Mouse (Mus musculus): ENCODE measurements around the gene Gja4. TPM values are rescaled to one million over a fixed set of nuclear protein-coding genes. Genes with fewer than 3 reads are reported as not detected.

Gja4 gene
- total and polyA plus RNA-seq, 3 experiments: not detected

DNA sequence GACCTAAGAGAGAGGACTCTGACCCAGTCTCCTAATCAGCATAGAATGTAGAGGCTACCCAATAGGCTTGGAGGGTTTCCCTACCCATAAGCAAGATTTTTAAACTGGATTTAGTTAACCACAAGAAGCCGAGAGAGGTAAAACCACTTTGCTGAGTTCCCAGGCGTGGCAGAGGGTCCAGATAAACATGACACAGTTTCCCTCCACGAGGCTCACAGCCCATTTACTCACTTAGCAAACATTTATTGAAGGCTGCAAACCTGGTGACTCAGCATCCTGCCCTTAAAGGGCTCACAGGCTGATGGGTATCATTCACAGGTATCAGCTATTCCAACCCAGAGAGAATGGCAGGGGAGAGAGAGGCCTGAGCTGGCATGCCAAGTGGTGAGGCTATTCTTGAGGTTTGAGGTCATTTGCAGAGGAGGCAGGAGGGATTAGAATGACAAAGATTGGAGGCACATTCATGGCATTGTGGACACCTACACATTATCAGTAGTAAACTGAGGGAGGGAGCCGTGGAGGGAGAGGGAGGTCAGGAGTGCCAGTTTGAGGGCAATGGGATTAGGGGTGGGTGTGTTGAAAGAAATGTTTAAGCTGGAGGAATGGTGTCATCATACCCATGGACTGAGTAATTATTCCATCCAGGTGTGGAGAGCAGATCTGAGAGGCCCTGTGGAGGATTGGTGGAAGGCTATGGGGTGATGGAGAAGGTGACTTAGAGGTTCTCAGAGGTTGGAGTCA lies 35.9 kb upstream of the Gja4 start:
- no peak for DNase-seq (ENCODE audit: low read depth, low spot score)
- Histone ChIP-seq H3K27me3 (ENCODE audit: control insufficient read depth in 1 of 2, insufficient read depth in 2 of 2, low read length in 2 of 2) (no peaks in the 10 kb centered on the region; a peak in 1 of 4 replicates), H3K27ac (ENCODE audit: control insufficient read depth, low read depth, low read length) (no peak overlapping the region), H3K4me1 (ENCODE audit: control insufficient read depth in 1 of 2, insufficient read depth in 2 of 2, low read length in 2 of 2) (no peaks in the 10 kb centered on the region), H3K4me3 (ENCODE audit: control insufficient read depth in 1 of 2, insufficient read depth in 1 of 2, low read depth in 2 of 2, low read length in 2 of 2) (no peak overlapping the region), H3K9me3 (replicated peaks; ENCODE audit: insufficient read depth, low read length) (no peaks in the 10 kb centered on the region), H3K79me2 (ENCODE audit: control insufficient read depth, insufficient read depth, low read length, poor library complexity) (no peaks in the 10 kb centered on the region), H3K9ac (ENCODE audit: control insufficient read depth, low read depth, low read length, poor library complexity, severe bottlenecking) (no peak overlapping the region), H3K36me3 (ENCODE audit: control insufficient read depth in 1 of 2, insufficient read depth in 2 of 2, low read length in 2 of 2) (no peaks in the 10 kb centered on the region)
- TF ChIP-seq NELFE (IDR thresholded peaks at IDR 0.05; ENCODE audit: low read depth, low read length): no peak

DNA sequence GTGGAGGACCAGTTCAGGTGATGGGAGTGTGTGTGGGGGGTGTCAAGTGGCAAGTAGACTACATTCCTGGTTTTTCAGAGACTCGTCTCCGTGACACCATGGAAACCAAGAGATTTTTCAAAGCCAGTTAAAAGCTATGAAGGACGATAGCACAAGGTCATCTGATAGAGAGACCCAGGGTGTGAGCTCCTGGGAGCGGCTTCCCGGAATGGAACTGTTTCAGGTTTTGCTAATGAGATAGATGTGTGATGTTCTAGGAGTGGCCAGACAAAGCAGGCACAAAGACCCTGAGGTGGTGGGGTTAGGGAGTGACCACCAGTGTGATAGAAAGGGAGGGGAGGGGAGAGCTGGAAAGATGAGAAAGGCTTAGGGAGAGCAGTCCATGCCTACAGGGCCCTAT lies 31.2 kb upstream of the Gja4 start:
- no peaks in the 10 kb centered on the region for H3K79me2 ChIP-seq (ENCODE audit: control insufficient read depth, insufficient read depth, low read length, poor library complexity)
- DNase-seq (ENCODE audit: low read depth, low spot score): no peak
- no peaks in the 10 kb centered on the region for H3K9me3 ChIP-seq (replicated peaks; ENCODE audit: insufficient read depth, low read length)
- no peak overlapping the region for H3K27ac ChIP-seq (ENCODE audit: control insufficient read depth, low read depth, low read length)
- TF ChIP-seq MYC (IDR thresholded peaks at IDR 0.05; ENCODE audit: low read depth, low read length): no peak
- no peak for TF ChIP-seq RAD21 (IDR thresholded peaks at IDR 0.05; ENCODE audit: low read depth, low read length)
- TF ChIP-seq CHD1 (IDR thresholded peaks at IDR 0.05; ENCODE audit: low read depth, low read length): no peak
- no peak for TF ChIP-seq KAT2A (conservative IDR thresholded peaks at IDR 0.05; ENCODE audit: low read depth, low read length)
- no peak for TF ChIP-seq POLR2A (IDR thresholded peaks at IDR 0.05; ENCODE audit: control insufficient read depth in 1 of 2, insufficient read depth in 1 of 2, low read depth in 1 of 2, low read length in 2 of 2, poor library complexity in 1 of 2)
- no peaks in the 10 kb centered on the region for H3K4me1 ChIP-seq (ENCODE audit: control insufficient read depth in 1 of 2, insufficient read depth in 2 of 2, low read length in 2 of 2)
- no peaks in the 10 kb centered on the region for H3K36me3 ChIP-seq (ENCODE audit: control insufficient read depth in 1 of 2, insufficient read depth in 2 of 2, low read length in 2 of 2)
- H3K9ac ChIP-seq (ENCODE audit: control insufficient read depth, low read depth, low read length, poor library complexity, severe bottlenecking): no peak overlapping the region
- no peak overlapping the region for H3K4me3 ChIP-seq (ENCODE audit: control insufficient read depth in 1 of 2, insufficient read depth in 1 of 2, low read depth in 2 of 2, low read length in 2 of 2)
- H3K27me3 ChIP-seq (ENCODE audit: control insufficient read depth in 1 of 2, insufficient read depth in 2 of 2, low read length in 2 of 2): no peaks in the 10 kb centered on the region

DNA sequence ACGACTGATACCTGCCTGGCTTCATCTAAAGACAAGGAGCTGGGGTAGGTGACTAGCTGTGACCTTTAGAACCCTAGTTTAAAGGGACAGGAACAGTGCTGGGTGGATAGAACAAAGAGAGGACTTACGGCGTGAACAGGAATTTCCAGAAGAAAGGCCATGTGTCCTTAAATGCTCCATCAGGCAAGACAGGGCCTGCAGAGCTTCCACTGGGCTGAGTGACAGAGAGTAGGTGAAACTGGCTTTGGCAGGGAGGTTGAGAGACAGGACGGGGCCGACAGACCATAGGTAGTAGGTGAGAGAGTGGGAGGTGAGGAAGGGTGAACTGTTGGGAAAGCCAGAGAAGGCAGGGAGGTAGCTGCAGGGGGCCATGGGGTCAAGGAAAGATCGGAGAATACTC lies 27.5 kb upstream of the Gja4 start:
- Histone ChIP-seq H3K27me3 (ENCODE audit: control insufficient read depth in 1 of 2, insufficient read depth in 2 of 2, low read length in 2 of 2) (no peaks in the 10 kb centered on the region), H3K79me2 (ENCODE audit: control insufficient read depth, insufficient read depth, low read length, poor library complexity) (no peaks in the 10 kb centered on the region), H3K36me3 (ENCODE audit: control insufficient read depth in 1 of 2, insufficient read depth in 2 of 2, low read length in 2 of 2) (no peaks in the 10 kb centered on the region), H3K4me3 (ENCODE audit: control insufficient read depth in 1 of 2, insufficient read depth in 1 of 2, low read depth in 2 of 2, low read length in 2 of 2) (no peak overlapping the region), H3K4me1 (ENCODE audit: control insufficient read depth in 1 of 2, insufficient read depth in 2 of 2, low read length in 2 of 2) (no peaks in the 10 kb centered on the region), H3K27ac (ENCODE audit: control insufficient read depth, low read depth, low read length) (no peak overlapping the region), H3K9ac (ENCODE audit: control insufficient read depth, low read depth, low read length, poor library complexity, severe bottlenecking) (no peak overlapping the region), H3K9me3 (replicated peaks; ENCODE audit: insufficient read depth, low read length) (no peaks in the 10 kb centered on the region)
- no peak for TF ChIP-seq UBTF (IDR thresholded peaks at IDR 0.05; ENCODE audit: borderline replicate concordance, insufficient read depth, low read depth, low read length)
- no peak for TF ChIP-seq CTCF (IDR thresholded peaks at IDR 0.05 in 2 of 3, conservative IDR thresholded peaks at IDR 0.05 in 1 of 3; ENCODE audit: control insufficient read depth in 1 of 3, insufficient read depth in 1 of 3, low read depth in 2 of 3, low read length in 3 of 3, poor library complexity in 1 of 3, severe bottlenecking in 1 of 3)
- no peak for TF ChIP-seq MYB (IDR thresholded peaks at IDR 0.05; ENCODE audit: low read depth, low read length)
- TF ChIP-seq CHD1 (IDR thresholded peaks at IDR 0.05; ENCODE audit: low read depth, low read length): no peak
- TF ChIP-seq TBP (IDR thresholded peaks at IDR 0.05; ENCODE audit: low read depth, low read length): no peak
- no peak for TF ChIP-seq ZNF384 (IDR thresholded peaks at IDR 0.05; ENCODE audit: low read depth, low read length)
- TF ChIP-seq KAT2A (conservative IDR thresholded peaks at IDR 0.05; ENCODE audit: low read depth, low read length): no peak
- TF ChIP-seq HCFC1 (IDR thresholded peaks at IDR 0.05; ENCODE audit: low read depth, low read length): no peak
- TF ChIP-seq ELF1 (IDR thresholded peaks at IDR 0.05; ENCODE audit: low read depth, low read length): no peak
- TF ChIP-seq POLR2AphosphoS5 (IDR thresholded peaks at IDR 0.05; ENCODE audit: borderline replicate concordance, low read depth, low read length): no peak
- TF ChIP-seq ZKSCAN1 (IDR thresholded peaks at IDR 0.05; ENCODE audit: low read depth, low read length): no peak
- no peak for TF ChIP-seq USF2 (IDR thresholded peaks at IDR 0.05; ENCODE audit: borderline replicate concordance in 1 of 2, insufficient read depth in 1 of 2, low read depth in 1 of 2, low read length in 2 of 2)
- TF ChIP-seq TAL1 (IDR thresholded peaks at IDR 0.05; ENCODE audit: low read length): no peak
- no peak for TF ChIP-seq NRF1 (IDR thresholded peaks at IDR 0.05; ENCODE audit: insufficient read depth, low read depth, low read length, poor library complexity, severe bottlenecking)
- no peak for TF ChIP-seq MXI1 (IDR thresholded peaks at IDR 0.05; ENCODE audit: low read depth, low read length)
- TF ChIP-seq ZC3H11A (IDR thresholded peaks at IDR 0.05; ENCODE audit: low read depth, low read length): no peak
- TF ChIP-seq ZMIZ1 (IDR thresholded peaks at IDR 0.05; ENCODE audit: low read depth, low read length): no peak
- no peak for DNase-seq (ENCODE audit: low read depth, low spot score)

All from MEL (cell line).